Mouse (Mus musculus): ENCODE results near the gene Gadd45gip1.

The Gadd45gip1 gene

GRCm38 (mm10) chr8:84847684-84848435 is 16.5 kb downstream of the Gadd45gip1 start:
- DNase-seq (ENCODE audit: low spot score in 2 of 2), result no peak

- DNase-seq (ENCODE audit: low spot score in 2 of 2), result no peak
Observed at GRCm38 (mm10) chr8:84856434-84856833, 25.1 kb downstream of the Gadd45gip1 start.

- DNase-seq (ENCODE audit: low spot score in 2 of 2), result peak; percentile 93 to 97
Observed at GRCm38 (mm10) chr8:84856864-84857441, 25.6 kb downstream of the Gadd45gip1 start, which contains the start of gene Farsa. Gene Farsa, plus strand, starts transcription at chr8:84856989.

GRCm38 (mm10) chr8:84871376-84872308 is 40.3 kb downstream of the Gadd45gip1 start, which contains the start of gene Syce2:
Gene Syce2, plus strand, starts transcription at chr8:84872111.
- peak in 1 of 2 experiments; percentile 36 for DNase-seq (ENCODE audit: low spot score in 2 of 2)

- DNase-seq (ENCODE audit: low spot score in 2 of 2), result no peak
Observed at GRCm38 (mm10) chr8:84872309-84872965, 41.1 kb downstream of the Gadd45gip1 start.

- no peak for DNase-seq (ENCODE audit: low spot score in 2 of 2)
Observed at GRCm38 (mm10) chr8:84873016-84873415, 41.7 kb downstream of the Gadd45gip1 start.

DNA sequence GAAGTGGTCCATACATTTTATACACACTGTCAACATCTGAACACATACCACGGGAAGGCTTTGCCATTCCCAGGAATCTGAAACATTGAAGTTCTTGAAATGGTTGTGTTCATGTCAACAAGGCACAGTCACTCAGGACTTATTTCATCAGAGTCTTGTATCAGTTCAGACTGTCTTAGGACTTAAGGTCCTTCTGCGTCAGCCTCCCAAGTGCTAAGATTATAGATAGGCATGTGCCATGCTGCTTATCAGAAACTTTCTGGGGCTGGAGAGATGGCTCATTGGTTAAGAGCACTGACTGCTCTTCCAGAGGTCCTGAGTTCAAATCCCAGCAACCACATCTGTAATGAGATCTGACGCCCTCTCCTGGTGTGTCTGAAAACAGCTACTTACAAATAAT is 43.0 kb downstream of the Gadd45gip1 start:
- DNase-seq (ENCODE audit: low spot score in 2 of 2), result no peak

GRCm38 (mm10) chr8:84877297-84878035 is 46.1 kb downstream of the Gadd45gip1 start:
- no peak for DNase-seq (ENCODE audit: low spot score in 2 of 2)

DNA sequence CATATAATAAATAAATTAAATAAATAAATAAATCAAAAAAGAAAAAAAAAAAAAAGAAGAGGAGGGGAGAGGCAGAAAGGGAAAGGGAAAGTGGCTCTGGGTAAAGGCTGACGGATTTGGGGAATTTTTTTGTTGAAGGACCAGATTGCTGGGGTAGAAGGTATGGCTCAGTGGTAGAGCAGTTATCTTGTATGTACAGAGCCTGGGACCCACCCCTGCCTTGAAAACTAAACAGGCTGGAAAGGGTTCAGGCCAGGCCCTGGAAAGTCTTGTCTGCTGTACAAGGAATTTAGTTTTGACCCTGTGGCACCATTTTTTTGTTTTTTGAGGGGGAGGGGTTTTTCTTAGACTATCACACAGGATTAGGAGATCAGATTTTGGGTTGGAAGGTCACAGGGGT is 47.6 kb downstream of the Gadd45gip1 start:
- no peak for DNase-seq (ENCODE audit: low spot score in 2 of 2)

DNA sequence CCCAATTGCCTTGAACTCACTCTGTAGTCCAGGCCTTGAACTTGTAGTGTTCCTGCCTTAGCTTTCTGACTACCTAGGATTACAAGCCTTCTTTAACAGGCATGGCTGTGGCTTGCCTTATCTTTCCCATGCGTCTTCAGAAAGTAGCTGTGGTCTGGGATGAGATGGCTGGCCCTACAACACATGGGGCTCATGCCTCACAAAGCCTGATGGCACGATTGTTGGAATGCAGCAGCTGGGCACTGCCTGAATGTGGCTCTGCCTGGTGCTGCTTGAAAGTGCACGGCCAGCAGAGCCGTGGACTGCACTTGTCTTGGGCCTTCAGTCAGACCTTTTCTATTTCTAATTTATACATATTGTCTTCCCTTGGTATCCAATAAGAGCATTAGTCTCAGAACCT is 53.4 kb downstream of the Gadd45gip1 start:
- no peak for DNase-seq (ENCODE audit: low spot score in 2 of 2)

All from frontal cortex, postnatal 36 days (tissue).